Mouse (Mus musculus) lung, postnatal 10 days (tissue): ENCODE data around the gene Tmem231.

ENCODE experiments used
- DNase-seq: peaks from one replicate; pipeline ENCODE4 v3.0.0; 2021

Gene Tmem231

DNA sequence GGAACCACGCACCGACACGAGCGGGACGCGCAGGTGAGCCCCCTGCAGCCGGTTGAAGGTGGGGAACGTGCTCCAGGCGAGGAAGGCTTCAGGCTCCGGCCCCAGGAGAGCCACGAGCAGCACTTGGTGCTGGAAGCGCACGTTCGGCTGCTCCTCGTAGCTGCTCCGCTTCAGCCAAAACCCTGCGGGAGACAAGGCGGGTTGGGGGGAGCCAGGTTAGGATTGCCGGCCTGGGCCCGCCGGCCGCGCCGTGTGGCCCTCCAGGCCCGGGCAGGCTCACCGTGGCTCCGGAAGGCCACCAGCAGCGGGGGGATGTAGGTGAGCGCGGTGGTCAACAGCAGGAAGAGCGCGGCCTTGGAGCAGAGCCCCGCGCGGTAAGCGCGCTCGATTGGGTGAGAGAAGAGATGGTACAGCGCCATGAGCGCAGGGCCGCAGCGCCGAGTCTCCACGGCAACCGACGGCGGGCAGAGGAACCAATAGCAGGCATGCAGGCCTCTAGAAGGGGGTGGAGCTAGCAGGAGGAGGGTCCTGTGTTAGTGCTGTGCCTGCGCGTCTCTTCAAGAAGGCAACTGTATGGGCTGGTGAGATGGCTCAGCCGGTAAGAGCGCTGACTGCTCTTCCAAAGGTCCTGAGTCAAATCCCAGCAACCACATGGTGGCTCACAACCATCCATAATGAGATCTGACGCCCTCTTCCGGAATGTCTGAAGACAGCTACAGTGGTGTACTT is at the start of gene Tmem231:
TSS of gene Tmem231 (minus strand) at position 534 of the 729 bp plus-strand sequence.
- peak; percentile 96 for DNase-seq

DNA sequence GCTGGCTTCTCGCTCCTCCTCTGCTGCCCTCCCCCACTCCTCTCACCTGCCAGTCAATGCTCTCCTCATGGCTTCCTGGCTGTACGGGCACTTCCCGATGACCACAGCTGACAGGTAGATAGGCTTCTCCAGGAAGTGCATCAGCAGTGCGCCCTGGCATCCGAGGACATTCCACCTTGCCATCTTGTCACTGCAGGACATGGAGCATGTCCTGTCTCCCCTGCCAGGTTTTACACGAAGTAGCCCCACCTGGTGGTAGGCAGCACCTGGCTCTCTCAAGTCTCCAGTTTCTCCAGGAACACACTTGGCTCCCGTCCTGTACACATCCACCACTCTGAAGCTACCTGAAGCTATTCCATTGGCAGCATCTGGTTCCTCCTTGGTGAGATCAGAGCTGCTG is 48.4 kb upstream of the Tmem231 start:
- DNase-seq = peak; percentile 21

DNA sequence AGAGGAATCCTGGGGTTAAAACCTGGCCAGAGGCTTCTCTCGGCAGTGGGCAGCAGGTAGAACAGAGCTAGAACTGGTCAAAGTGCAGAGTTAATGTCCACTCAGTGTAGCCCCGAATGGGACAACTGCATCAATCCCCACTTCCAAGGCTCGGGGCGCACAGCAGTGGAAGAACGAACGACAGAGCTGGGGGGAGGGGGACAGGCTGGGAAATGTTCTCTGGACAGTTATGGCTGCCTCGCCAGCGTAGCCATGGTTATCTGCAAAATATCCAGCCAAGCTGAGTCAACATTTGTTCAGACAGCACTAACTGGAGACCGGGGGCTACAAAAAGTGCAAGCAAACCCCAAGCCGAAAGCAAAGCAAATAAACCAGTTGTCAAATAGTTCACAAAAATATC is 44.5 kb upstream of the Tmem231 start:
- DNase-seq = no peak

DNA sequence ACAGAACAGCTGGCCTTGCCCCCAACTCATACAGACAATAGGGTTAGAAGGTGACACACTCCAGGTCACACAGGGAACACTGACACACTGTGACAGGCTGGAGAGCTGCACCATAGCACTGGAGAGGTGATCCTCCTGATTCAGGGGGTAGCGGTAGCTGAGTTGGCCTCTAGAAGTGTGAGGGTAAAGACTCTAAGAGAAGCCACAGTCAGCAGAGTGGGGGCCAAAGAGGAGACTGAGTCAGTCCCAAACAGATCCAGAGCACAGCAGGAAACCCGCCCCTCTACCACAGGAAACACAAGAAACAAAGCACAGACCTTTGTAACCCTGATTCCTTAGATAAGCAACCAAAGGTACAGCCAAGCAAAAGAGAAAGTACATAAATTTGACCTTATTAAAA is 42.6 kb upstream of the Tmem231 start:
- DNase-seq = no peak

DNA sequence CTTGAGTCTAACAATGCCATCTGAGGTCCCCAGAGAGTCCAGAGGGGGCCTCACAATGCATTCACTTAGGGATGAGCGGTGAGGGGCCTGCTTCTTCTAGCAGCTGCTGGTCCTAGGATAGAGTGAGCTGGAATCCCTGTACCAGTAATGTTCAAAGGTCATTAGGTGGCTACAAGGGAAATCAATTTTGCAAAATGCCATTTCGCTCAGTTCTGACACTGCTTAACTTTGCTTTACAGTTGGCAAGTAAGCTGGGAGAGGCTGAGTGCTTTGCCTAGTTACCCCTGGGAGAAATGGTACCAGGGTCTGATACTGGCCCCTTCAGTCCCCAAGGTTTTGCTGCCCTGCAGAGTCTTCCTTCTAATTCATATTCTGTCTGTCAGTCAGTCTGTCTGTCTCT is 42.0 kb upstream of the Tmem231 start:
- DNase-seq = no peak

DNA sequence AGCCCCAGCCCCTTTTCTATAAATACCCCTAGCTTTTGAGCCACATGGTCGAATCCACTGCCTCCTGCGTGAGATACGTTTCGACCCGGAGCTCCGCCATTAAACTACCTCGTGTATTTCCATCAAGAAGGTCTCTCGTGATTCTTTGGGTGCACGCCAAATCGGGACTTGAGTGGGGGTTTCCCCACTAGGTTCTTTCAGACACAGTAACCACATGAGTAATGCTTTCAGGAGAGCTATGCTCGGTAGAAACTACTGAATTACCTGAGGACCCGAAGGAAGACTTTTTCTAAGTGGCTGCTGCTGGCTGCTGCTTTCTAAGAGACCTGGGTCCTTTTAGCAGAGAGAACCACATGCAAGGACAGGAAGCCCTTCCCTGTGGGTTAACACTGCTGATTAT is 40.5 kb upstream of the Tmem231 start:
- no peak for DNase-seq

DNA sequence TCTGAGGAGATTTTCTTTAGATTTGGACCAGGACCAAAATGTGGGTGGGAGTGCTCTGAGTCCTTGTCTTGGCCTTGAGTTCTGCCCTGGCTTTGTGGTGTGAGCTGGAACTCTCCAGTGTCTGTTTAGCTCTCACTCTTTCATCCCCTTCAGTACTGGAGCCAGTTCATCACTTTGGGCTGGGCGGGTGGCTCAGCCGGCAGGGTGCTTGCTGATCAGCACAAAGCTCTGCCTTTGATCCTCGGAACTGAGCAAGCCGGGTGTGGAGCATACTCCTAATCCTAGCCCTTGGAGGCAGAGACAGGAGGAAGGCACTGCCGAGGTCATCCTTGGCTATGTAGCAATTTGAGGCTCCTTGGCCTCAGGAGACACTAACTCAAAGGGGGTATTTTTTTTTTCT is 35.3 kb upstream of the Tmem231 start:
- no peak for DNase-seq

DNA sequence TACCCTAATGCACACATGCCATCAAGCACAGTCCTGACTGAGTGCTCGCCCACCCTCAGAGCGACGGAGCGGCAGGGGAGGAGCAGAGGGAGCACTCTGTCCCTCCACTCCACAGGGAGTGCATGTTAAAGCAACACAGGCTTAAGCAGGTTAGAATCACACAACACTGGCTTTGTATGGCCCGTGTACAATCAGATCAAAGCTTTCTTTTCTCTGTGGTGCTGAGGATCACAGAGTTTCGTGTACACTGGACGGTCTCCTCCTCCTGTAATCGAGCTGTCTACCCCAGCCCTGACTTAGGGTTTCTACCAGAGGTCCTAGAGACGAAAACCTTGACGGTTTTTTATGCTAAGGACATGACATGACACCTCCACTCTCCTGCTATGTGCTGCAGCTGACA is 34.9 kb upstream of the Tmem231 start:
- DNase-seq = no peak

DNA sequence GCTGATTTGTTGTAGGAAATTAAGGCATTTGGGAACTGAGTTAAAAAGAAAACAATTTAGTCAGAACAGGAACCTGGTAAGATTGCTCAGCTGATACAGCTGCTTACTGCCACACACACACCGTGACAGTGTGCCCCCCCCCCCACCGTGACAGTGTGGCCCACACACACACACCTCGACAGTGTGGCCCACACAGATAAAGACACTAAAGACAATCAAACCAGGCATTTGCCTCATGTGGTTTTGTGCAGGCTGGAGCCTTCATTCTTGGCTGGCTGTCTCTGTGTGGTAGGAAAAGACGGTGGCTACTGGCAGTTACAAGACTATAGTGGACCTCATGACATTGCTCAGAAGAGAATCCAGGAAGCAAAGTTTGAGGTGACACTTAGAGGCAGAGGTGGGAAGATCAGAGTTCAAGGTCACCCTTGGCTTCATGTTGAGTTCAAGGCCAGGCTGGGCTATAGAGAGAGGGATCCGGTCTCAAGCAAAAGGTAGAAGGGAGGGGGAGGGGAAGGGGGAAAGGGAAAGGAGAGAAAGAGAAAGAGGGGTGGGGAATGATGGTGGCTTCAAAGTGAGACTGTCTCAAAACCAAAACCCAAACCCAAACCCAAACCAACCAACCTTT is 33.7 kb upstream of the Tmem231 start:
- DNase-seq = no peak

DNA sequence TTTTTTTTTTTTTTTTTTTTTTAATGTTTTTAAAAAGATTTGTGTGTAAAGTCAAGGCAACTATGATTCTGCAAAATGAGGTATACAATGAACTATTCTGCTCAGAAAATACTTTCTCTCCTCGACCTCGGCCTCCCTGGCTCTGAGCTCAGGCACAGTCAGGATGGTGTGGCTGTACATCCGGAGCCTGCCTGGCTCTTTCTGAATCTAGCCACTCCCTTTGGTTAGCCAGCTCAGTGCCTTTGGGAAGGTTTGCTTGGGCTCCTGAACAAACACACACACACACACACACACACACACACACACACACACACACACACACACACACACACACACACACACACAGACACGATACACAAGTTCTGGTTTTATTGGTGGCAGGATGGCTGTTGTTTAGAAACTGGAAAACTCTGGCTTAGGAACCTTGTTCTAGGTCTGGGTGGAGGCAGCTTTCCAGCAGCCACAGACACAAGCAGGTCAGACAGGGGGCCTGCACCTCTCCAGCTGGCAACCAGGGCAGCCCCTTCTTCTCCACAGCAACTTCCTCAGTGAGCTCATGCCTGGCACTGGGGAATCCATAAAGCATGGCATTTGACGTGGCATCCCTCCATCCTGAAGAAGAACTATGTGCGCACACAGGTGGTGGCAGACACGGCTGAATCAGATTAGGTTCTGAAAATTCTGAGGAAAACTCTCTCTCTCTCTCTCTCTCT is 31.3 kb upstream of the Tmem231 start:
- peak; percentile 19 for DNase-seq

DNA sequence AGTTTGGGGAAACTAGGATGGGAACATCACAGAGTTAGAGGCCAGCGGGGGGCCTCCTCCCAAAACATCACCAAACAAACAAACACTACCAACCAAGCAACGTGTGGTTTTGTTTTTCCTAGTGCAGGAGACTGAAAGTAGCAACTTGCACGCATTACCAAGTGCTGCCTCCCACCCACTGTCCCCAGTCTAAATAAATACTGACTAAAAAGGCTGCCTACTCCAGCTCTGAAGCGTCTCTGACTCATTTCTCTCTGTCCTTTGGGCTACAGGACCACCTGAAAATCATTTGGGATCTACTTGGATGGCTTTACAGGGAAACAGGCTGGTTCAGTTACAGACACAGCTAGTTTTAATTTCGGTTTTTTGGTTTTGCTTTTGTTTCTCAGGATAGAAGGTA is 30.7 kb upstream of the Tmem231 start:
- DNase-seq = no peak

DNA sequence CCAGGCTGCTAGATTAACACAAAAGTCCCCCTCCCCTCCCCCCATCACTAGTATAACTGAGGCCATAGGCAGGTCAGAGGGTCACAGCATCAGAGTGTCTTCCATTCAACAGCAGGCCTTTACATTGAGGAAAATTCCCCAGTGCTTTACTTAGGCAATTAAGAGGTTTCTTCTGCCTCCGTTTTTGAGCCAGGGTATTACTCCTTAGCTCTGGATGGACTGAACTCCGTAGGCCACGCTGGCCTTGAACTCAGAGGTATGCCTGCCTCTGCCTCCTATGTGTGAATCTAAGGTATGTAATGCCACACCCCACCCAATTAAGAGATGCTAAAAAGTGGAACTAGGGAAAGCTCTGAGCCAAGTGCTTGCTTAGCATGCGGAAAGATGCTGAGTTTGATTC is 29.9 kb upstream of the Tmem231 start:
- no peak for DNase-seq

DNA sequence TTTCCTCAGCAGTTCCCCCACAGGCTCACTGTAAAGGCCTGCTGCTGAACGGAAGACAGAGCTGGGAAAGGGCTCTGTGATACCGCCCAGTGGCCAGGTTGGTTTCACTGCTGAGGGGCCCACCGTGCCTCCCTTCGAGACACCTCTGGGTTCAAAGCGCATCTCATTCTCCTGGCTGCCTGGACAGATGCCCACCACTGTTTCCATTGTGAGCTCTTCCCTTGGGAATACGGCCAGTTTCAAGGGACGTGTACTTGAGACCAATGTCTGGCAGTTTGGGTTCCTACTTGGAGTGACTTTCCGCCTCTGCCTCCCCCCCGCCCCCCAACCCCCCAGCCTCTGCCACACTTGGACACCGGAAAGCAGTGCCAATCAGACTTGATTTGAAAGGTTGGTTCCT is 29.4 kb upstream of the Tmem231 start:
- no peak for DNase-seq

DNA sequence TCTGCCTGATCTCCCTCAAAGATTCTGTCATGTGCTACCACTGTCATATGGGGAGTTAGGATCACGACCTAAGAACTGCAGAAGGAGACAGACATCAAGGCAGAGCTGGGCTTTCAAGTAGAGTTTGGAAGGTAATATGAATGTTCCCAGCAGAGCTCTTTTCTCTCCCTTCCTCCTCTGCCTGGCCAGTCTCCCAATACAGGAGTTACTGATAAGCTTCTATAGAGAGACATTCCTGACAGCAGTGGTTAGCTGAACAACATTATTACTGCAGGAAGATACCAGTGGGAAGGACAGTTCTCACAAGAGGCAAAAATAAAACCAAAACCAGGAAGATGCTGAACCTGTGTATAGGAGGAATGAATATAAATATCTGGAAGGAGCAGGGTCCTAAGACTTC is 28.9 kb upstream of the Tmem231 start:
- no peak for DNase-seq

DNA sequence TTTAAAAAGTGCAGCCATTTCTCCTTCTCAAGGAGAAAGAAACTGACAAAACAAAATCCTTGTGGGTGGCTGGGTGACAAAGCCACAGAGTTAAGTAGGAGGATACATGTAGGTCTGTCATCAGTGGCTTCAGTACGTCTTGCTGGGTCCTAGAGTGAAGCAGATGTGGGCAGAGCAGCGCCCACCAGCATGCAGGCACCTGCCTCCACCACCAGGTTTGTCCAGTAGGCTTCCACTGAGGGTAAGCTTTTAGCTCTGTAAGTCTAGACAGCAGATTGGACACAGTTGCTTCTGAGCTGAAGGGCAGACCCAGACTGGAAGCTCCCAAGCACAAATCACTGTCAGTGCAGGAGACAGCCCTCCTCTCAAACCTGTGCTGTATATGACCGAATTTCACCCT is 27.6 kb upstream of the Tmem231 start:
- no peak for DNase-seq

DNA sequence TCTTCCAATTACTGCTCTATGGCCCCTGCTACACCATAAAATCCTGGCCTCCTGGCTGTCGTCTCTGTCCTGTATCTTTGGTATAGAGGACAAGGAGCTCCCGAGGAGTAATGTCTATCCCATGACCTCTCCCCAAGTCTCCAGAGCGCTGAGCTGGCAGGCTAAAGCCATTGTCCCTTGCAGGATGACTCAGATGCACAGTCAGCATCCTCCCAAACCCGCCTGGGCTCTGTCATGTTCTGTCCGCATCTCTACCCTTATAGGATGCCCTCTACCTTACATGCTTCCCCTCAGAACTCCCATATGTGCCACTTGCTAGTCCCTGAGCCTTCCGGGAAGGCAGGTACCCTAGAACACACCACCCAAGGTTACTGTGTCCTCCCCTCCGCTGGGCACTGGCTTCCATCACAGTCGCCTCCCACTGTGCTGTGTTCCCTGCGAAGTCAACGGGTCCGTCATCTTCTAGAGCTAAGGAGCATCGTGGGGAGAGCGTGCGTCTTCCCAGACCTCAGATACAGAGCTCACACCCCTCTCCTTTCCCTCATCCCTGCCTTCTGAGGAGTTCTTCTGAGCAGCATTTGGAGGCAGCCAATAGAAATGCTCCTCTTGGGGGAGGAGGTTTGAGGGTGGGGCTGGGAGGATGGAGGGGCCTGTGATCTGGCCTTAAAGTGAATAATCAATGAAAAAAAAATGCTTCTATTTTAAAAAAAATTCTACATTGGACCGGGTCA is 27.1 kb upstream of the Tmem231 start:
- no peak for DNase-seq

DNA sequence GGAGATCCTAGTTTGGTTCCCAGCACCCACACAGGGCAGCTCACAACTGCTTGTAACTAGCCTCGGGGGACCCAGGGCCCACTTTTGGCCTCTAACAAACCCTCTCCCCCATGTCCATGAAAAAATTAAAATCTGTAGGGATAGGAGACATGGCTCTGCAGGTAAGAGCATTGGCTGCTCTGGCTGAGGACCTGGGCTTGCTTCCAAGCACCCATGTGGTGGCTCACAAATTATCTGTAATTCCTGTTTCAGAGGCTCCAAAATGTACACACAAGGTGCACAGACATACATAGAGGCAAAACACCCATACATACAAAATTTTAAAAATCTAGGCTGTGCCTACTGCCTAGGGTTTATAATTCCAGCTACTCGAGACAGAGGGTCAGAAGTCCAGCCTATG is 23.6 kb upstream of the Tmem231 start:
- DNase-seq = no peak

DNA sequence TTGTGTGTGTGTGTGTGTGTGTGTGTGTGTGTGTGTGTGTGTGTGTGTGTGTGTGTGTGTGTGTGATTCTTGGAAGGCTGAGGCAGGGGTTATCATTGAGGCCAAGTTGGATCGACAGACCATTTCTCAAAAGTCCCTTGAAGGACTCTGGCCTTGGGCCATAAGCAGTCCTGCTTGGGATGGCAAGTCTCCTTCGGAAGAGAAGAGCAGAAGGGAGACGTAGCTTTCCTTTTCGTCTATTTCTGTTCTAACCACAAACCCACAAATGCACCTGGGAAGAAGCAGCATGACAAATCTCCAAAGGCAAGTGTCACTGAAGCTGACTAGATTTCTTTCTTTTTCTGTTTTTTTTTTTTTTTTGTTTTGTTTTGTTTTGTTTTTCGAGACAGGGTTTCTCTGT is 22.2 kb upstream of the Tmem231 start:
- DNase-seq = no peak

DNA sequence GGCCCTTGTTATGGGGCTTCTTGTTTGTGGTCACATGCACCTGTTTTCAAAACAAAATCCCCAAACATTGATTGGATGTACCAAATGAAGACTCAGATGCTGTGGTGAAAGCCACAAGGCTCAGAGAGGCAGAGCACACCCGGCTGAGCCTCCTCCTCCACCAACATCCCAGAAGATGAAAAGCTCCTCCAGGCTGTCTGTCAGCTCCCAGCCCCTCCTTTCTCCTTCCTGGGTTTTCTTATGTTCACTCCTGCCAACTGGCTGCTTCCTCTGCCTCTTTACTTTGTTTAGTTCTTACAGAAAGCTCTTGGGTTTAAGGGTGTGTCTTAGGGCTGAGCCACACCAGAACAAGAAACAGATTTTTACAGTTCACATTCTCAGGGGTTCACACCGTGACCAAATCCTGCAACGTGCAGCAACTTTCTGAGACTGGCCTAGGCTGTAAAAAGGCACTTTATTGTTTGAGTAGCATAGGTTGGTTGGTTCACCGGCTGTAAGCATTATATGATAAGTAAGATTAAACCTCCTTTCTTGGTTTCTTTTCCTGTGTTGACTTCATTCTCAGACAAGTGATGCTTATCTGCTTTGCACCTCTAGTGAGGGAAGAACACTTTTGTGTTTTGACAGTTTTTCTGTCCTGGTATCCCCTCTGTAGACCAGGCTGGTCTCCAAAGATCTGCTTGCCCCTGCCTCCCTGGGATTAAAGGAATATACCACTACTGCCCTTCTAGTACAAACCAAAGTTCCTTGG is 21.3 kb upstream of the Tmem231 start:
- DNase-seq = peak; percentile 34

DNA sequence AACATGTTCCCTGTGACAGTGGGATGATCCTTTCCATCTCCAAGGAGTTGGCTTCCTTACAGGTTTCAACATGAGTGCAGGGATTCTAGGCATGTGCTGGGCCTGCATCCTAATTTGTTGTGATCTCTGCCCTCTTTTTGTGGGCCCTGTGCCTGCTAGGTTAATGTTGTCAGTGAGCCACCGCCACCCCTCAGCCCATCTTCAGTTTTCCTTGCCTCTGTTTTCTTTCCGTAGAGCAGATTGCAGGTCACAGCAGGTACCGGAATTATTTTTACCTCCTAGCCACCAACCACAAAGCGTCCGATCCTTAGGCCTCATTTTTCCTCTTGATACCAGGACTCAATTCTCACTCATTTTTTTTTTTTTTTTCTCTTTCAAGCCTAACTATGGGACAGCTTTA is 18.3 kb upstream of the Tmem231 start:
- DNase-seq = no peak

DNA sequence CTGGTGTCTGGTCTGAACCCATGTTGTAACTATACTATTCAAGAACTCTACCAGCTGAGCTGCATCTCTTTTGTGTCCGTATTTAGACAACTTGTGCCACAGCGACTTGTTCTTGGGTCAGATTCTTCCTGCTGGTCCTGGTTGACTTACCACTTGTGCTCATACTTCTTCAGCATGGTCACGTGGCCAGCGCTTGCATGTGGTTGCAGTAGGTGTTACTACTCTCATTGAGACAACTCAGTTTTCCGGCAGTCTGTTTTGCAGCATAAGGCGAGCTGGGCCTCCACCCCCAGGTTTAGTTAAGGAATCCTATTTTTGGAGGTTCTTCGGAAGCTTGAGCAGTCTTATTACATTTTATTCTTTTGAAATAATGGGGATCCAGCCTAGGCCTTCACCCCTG is 17.6 kb upstream of the Tmem231 start:
- no peak for DNase-seq

DNA sequence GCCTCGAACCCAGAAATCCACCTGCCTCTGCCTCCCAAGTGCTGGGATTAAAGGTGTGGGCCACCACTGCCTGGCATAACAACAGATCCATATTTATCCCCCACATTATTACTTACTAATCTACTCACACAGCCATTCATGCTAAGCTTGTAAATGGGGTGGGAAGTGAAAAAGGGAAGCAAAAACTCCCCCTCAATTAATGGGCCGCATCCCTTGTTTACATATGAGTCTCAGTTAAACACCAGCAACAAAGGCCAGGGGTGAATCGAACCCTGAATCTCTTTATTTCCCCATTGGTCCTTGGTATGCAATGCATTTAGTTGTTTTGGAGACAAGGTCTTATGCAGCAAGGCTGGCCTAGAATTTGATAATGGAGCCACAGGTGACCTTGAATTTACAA is 17.2 kb upstream of the Tmem231 start:
- DNase-seq = no peak

DNA sequence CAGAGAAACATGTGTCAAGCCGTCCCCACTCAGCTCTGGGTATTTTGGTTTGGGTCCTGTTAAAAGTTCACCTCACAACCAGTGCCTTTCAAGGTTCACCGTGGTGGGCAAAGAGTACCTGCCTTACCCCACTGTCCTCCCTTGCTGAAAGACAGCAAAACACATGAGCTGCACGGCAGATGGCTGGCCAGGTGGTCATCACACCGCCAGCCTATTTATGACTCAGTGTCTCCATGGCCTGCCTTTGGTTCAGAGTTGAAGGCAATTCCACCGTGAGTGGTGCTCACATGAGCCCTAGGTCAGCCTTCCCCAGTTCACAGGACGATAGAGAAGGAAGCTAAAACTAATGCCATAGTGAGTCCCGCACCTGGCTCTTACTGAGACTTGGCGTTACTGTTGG is 14.3 kb upstream of the Tmem231 start:
- DNase-seq = no peak
